Mouse (Mus musculus): Measurements from ENCODE around the gene B3galt4.
"Not testable (repeated sequence)": the region's sequence is repeated elsewhere in the genome, so short reads cannot be mapped to it uniquely, and the experiment has no call there.

The B3galt4 gene

DNA sequence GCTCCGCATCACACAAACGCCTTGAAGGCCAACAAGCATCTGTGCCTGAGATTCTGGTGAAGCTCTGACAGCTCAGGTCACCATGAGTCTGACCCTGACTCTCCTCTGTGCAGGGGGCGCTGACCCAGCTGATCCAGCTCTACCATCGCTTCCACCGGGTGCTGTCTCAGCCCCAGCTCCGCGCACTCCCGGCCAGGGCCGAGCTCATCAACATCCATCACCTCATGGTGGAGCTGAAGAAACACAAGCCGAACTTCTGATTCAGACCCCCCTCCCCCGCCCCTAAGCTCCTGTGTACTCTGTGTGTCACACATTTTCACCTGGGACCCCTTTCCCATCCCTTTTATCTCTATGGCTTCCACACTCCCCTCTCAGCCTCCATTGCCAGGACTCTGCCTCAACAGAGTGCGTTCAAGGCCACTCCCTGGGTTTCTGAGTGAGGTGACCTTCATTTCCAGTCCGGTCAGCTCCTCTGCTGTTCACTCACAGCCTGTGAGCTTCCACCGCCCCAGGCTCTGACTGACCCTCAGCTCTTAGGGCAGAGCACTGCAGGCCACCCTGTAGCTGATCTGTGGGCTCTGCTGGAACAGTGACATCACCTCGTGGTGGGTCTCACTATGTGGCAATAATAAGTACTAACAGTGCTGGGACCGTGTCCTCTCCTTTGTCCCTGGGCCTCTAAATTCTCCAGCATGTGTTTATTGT, 14.7 kb upstream of the B3galt4 start:
- DNase-seq = no peak

GRCm38 (mm10) chr17:33965082-33965845, 14.0 kb upstream of the B3galt4 start:
- no peak for DNase-seq

GRCm38 (mm10) chr17:33962876-33963275, 11.6 kb upstream of the B3galt4 start:
- no peak for DNase-seq

- no peak for DNase-seq
These were observed 8.7 kb upstream of the B3galt4 start for GRCm38 (mm10) chr17:33959948-33960347.

GRCm38 (mm10) chr17:33959135-33959534, 7.8 kb upstream of the B3galt4 start:
- DNase-seq = no peak

GRCm38 (mm10) chr17:33958451-33958850, 7.2 kb upstream of the B3galt4 start:
- no peak for DNase-seq

GRCm38 (mm10) chr17:33957493-33957892, 6.2 kb upstream of the B3galt4 start:
- no peak for DNase-seq

GRCm38 (mm10) chr17:33956336-33956735, 5.0 kb upstream of the B3galt4 start:
- no peak for DNase-seq

DNA sequence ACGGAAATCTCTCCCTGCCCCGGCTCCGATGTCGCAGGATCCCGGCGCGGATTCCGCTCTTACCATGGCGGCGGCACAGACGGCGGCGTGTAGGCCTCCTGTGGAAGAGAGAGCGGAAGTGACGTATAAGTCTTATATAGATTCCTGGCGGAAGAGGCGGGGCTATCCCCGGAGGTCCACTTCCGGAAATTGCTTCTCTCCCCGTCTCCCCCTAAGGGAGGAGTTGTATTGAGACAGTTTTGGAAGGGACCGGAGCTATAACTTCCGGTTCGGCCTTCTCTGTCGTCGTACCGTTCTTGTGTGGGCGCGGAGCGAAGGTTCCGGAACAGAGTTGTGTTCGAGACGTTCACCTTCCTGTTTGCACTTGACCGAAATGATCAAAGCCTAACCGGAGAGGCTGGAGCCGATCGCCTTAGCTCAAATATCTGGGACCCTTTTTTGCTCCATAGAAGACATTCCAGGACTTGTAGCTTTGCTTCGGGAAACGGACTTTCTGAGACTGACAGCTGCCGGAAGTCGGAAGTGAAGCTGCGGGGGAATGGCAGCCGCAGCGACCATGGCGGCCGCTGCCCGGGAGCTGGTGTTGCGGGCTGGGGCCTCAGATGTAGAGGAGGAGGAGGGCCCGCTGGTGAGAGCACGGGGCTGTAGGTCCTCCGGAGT, 4.4 kb upstream of the B3galt4 start, which contains the start of the genes Vps52 and Rps18:
Gene Vps52 (plus strand): TSS at position 258 of the 660 bp plus-strand sequence.
Gene Rps18 (minus strand): TSS at position 447 of the 660 bp plus-strand sequence.
- peak; percentile 95 for DNase-seq

DNA sequence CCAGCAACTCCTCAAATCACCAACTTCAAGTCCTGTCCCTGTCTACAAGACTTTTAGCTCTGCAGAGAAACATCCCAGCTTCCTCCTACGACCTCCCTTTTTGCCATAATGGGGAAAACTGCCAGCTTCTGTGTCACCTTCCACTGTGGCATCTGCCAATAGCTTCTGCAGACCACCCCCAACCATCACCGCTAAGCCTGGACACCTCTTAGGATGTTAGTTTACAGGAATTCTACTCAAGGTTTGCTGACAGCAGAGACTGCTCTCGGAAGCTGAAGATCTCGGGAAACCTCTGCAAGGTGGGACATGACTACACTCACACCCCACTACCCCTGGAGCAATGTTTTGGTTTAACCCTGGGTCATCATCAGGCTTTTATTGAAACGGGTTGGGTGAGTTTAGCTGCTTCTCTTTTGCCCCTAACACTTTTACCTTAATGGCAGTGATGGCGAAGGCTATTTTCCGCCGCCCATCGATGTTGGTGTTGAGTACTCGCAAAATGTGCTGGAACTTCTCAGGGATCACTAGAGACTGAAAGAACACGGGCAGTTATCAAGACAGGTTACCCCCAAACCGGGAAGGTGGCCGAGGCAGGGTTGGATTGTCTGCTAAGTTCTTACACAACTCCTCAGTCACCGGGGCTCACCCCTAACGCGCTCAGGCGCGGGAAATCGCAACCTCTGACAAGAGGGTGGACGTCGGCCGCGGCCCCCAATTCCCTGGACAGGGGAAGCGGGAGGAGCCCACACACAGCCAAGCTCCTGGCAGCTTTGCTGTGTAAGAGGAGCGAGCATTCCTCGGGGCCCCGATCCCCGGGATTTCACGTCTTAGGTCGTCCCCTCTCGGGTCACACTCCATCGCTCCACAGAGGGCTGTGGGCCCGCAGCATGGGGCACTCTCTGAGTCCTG, 3.6 kb upstream of the B3galt4 start:
- no peak for DNase-seq

DNA sequence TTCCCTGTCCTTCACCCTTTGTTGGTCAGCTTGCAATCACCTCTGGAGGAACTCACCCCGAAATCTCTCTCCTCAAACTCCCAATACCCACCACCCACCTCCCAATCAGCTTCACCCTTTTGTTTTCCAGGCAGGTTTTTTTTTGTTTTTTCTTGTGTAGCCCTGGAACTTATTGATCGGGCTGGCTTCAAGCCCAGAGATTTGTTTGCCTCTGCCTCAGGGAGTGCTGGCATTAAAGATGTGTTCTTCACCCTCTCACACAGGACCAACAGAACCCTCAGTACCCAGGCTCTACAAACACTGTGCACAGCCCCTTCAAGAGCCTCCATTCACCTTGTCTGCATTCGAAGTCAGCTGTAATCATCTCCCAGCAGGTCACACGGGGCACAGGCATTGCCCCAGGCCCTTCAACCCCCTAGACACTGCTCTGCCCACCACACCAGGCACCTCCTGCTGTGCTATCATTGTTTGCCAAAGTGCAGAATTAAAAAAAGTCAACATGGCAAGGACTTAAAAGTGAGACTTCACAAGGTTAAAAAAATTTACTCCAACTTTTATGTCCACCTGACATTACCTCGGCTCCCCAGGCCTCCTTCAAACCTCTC, 2.8 kb upstream of the B3galt4 start:
- no peak for DNase-seq

DNA sequence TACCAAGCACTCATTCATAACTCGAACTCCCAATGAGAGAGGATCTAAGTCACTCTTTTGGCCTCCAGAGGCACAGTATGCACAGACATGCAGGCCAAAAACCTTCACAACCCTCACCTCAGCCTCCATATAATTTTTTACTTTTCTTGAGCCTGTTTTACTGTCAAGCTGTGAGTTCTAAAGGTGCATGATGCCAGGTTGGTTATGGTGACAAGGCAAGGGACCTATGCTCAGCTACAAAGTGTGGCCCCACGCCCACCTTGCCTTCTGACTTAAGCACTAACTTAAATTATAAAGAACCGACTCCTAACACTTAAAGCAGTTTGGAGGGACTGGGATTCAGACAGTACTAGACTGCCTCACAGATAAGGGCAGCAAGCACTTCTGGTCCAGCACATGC, 2.0 kb upstream of the B3galt4 start:
- DNase-seq = no peak

DNA sequence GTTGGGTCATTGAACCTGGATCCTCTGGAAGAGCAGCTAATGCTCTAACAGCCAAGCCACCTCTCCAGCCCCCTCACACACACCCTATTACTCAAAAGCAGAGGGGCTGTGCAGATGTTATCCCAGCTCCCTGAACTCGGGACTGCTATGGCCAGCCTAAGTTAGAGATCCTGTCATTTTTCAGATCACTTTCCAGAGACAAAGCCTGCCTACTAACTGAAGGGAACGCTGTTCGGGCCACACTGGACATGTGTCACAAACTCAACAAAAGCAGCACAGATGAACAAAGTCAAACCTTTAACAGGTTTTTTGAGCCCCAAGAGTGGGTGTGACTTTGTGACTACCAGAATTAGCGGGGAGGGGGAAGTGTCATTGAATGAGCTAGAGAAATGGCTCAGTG, 1.6 kb upstream of the B3galt4 start:
- no peak for DNase-seq

GRCm38 (mm10) chr17:33952015-33952414, 727 bp upstream of the B3galt4 start:
- DNase-seq = not testable (repeated sequence)

DNA sequence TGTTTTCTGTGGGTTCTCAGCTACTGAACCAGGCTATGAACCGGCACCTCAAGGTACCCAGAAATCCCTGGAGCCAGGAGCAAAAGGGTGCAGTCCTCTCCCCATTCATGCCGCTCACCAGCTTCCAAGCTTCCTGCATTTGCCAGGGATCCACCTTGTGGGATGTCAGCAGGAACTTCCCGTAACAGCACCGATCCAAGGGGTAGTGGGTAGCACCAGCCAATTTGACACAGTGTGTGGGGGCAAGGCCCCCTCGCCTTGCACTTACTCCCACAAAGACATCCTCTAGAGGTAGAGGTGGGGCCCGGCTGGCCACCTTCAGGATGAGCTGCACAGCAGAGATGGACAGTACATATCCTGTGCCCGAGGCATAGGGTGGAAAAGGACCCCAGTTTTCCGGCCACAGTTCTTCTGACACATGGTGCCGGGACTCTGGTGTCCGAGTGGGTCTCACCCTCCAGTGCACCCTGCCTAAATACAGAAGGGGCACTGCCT, 1.1 kb downstream of the B3galt4 start:
- DNase-seq = peak in 1 of 2 experiments; percentile 19

GRCm38 (mm10) chr17:33948905-33949537, 2.3 kb downstream of the B3galt4 start:
- peak in 1 of 2 experiments; percentile 16 for DNase-seq

DNA sequence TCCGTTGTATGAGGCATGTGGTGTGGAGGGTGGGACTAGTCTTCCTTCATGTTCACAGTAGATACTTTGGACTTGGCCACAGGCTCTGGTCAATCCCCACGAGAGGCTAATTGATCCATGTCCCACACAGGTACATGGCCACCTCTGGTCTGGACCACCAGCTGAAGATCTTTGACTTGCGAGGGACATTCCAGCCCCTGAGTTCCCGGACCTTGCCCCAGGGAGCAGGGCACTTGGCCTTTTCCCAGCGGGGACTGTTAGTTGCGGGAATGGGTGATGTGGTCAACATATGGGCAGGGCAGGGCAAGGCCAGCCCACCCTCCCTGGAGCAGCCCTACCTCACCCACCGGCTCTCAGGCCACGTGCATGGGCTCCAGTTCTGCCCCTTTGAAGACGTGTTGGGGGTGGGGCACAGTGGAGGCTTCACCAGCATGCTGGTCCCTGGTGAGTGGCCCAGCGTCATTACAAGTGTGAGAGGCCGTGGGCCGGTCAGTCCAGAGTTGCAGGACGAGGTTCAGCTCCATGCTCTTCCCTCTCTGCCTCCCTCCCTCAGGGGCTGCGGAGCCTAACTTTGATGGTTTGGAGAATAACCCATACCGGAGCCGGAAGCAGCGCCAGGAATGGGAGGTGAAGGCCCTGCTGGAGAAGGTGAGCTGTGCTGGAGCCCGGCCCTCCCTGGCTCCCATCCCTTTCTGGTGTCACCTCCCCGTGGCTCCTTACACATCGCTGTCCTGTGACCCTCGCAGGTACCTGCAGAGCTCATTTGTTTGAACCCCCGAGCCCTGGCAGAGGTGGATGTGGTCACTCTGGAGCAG, 3.0 kb downstream of the B3galt4 start:
- DNase-seq = peak in 1 of 2 experiments; percentile 44

- peak; percentile 46 to 63 for DNase-seq
These were observed 3.7 kb downstream of the B3galt4 start for GRCm38 (mm10) chr17:33947430-33948089.

DNA sequence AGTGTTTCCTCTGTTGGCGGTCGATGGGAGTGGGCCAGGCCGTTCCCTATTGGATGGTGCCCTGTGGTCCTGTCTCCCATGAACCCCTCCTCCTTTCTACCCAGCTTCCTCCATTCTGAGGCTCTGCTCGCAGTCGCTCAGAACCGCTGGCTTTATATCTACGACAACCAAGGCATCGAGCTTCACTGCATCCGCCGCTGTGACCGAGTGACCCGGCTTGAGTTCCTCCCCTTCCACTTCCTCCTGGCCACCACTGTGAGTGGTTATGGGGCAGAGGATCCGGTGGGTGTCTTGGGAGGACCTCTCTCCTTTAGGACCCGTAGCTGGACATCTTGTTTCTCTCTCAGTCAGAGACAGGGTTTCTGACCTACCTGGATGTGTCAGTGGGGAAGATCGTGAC, 7.8 kb downstream of the B3galt4 start:
- no peak for DNase-seq

- no peak for DNase-seq
These were observed 9.9 kb downstream of the B3galt4 start for GRCm38 (mm10) chr17:33941381-33941780.

Measured in thymus, postnatal 36 days (tissue).